Mouse (Mus musculus) neural tube, embryonic 14.5 days (tissue): ENCODE results near the gene Ncln. TPM values are rescaled to one million over a fixed set of nuclear protein-coding genes. Genes with fewer than 3 reads are reported as not detected.

Source experiments
- ATAC-seq: fragments of 200-750 bp; cut with Nextera tagmentation; 2 replicates; pipeline ENCODE4 v1.8.0; 2017; ENCODE audit warnings: low read depth, mild to moderate bottlenecking, moderate TSS enrichment, moderate library complexity
- H3K27ac ChIP-seq: fragments of 300-500 bp; sonication (generic); 2 replicates; pipeline ENCODE4 v1.5.1; 2014; ENCODE audit warnings: low read depth, mild to moderate bottlenecking, control low read depth, low read length, moderate library complexity, mixed read lengths
- H3K27me3 ChIP-seq: fragments of 300-500 bp; sonication (generic); 2 replicates; pipeline ENCODE4 v1.6.1; 2014; ENCODE audit warnings: low read length; ENCODE audit not compliant: control insufficient read depth, insufficient read depth
- H3K36me3 ChIP-seq: fragments of 300-500 bp; sonication (generic); 2 replicates; pipeline ENCODE4 v1.6.1; 2014; ENCODE audit warnings: low read length, mixed read lengths; ENCODE audit not compliant: control insufficient read depth, insufficient read depth
- H3K4me1 ChIP-seq: fragments of 300-500 bp; sonication (generic); 2 replicates; pipeline ENCODE4 v1.6.1; 2014; ENCODE audit warnings: low read length; ENCODE audit not compliant: control insufficient read depth, insufficient read depth
- H3K4me2 ChIP-seq: fragments of 300-500 bp; sonication (generic); 2 replicates; pipeline ENCODE4 v1.6.1; 2014; ENCODE audit warnings: mild to moderate bottlenecking, low read depth, low read length, control low read depth
- H3K4me3 ChIP-seq: fragments of 300-500 bp; sonication (generic); 2 replicates; pipeline ENCODE4 v1.5.1; 2014; ENCODE audit warnings: low read depth, low read length, control low read depth, mixed read lengths
- H3K9ac ChIP-seq: fragments of 300-500 bp; sonication (generic); replicated peaks from 2 replicates; pipeline ENCODE4 v1.6.1; 2014; ENCODE audit warnings: low read depth, mild to moderate bottlenecking, control low read depth, low read length, mixed read lengths
- H3K9me3 ChIP-seq: fragments of 300-500 bp; sonication (generic); 2 replicates; pipeline ENCODE4 v1.6.1; 2016; ENCODE audit warnings: low read length; ENCODE audit not compliant: control insufficient read depth
- WGBS: fragments of 180-500 bp; shearing (Covaris S2); extraction: QIAGEN DNeasy Blood & Tissue Kit; methylation state at CpG from one replicate; pipeline ENCODE4 v1.1.7; 2014; 5-methylcytosine and 5-hydroxymethylcytosine counted together
- polyA plus RNA-seq: library from polyadenylated mRNA; unstranded; fragments of >200 nt; fragmentation: Nextera tagmentation; extraction: Ambion mirVana; gene quantifications from 2 replicates; pipeline ENCODE4 v1.2.1, GENCODE M21; 2014

Gene Ncln
- polyA plus RNA-seq, 1 experiment from 2014 or later = 62.7 TPM

DNA sequence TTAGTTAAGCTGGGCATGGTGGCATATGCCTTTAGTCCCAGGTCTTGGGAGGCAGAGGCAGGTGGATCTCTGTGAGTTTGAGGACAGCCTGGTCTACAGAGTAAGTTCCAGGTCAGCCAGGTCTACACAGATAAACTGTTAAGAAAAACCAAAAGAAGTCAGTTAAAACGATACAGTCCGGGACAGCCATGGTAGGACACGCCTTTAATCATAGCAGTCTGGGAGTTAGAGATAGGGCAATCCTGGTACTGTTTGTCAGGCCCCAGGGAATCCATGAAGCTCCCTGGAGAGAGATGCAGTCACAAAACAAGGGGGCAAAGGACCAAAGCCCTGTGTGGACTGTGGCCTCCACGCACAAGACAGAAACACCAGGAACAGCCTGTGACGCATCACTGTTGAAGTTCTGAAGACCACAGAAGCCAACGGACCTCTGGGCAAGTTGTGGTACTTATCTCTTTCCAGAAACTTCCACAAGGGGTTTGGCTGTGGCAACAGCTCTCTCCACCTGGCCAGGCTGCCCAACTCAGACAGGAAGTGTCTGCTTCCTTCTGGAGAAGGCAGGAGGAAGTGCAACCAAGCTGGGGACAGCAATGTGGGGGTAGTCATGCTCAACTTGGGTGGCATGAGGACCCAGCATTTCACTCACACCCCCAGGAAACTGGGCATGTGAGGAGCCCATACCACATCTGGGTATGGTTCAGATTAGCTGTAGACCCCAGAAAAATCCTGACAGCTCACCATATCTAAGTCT lies 23.2 kb upstream of the Ncln start:
- ATAC-seq = no peak

DNA sequence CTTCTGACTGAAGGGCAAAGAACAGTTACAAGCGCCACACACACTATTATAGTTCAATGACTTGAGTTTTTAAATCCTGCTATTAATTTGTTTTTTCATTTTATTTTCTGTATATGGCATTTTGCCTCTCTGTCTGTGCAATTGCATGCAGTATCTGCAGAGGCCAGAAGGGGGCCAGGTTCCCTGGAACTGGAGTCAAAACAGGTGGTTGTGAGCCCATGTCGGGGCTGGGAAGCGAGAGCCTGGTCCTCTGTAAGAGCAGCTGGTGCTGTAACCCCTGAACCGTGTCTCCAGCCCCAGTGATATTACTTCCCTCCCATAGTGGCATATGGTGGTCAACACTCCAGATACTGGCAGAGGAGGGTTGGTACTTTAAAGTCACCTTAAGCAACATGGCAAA lies 22.4 kb upstream of the Ncln start:
- no peak for ATAC-seq
- H3K27ac ChIP-seq = no peak overlapping the region
- H3K4me2 ChIP-seq = no peak overlapping the region
- H3K36me3 ChIP-seq = no peaks in the 10 kb centered on the region
- H3K4me3 ChIP-seq = no peak overlapping the region
- H3K27me3 ChIP-seq = no peaks in the 10 kb centered on the region
- WGBS = 11% methylated on average over 4 of the region's 4 CpGs
- H3K4me1 ChIP-seq = no peaks in the 10 kb centered on the region
- no peak overlapping the region for H3K9ac ChIP-seq
- no peaks in the 10 kb centered on the region for H3K9me3 ChIP-seq

More for the DNA sequence above, 23.2 kb upstream of the Ncln start:
- Histone ChIP-seq H3K9ac (no peak overlapping the region), H3K36me3 (no peaks in the 10 kb centered on the region), H3K4me3 (no peak overlapping the region), H3K27ac (no peak overlapping the region), H3K27me3 (no peaks in the 10 kb centered on the region), H3K9me3 (no peaks in the 10 kb centered on the region), H3K4me2 (no peak overlapping the region), H3K4me1 (no peaks in the 10 kb centered on the region)
- 87% methylated on average over 6 of the region's 6 CpGs for WGBS

DNA sequence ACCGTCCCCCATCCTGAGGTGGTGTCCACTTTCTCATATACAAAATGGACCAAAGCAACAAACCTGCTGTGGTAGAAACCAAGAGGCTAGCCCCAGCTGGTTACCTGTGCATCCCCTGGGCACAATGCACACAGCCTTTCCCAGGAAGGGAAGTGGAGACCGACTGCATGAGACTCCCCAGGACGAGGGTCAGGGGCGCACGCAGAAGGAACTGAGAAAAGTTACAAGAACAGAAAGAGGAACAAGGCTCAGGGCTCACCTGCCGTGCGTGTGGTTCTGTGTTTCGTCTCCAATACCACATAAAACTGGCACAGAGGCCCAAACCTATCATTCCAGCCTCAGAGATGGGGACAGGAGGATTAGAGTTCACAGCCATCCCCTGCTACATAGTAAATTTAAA lies 21.0 kb upstream of the Ncln start:
- H3K4me2 ChIP-seq = no peak overlapping the region
- WGBS = 87% methylated on average over 8 of the region's 8 CpGs
- no peak overlapping the region for H3K27ac ChIP-seq
- ATAC-seq = no peak
- no peak overlapping the region for H3K4me3 ChIP-seq
- no peaks in the 10 kb centered on the region for H3K9me3 ChIP-seq
- H3K9ac ChIP-seq = no peak overlapping the region
- no peaks in the 10 kb centered on the region for H3K4me1 ChIP-seq
- peaks cover 2% of the 10 kb centered on the region; the same call in 1 of the 2 replicates for H3K27me3 ChIP-seq
- no peaks in the 10 kb centered on the region for H3K36me3 ChIP-seq

DNA sequence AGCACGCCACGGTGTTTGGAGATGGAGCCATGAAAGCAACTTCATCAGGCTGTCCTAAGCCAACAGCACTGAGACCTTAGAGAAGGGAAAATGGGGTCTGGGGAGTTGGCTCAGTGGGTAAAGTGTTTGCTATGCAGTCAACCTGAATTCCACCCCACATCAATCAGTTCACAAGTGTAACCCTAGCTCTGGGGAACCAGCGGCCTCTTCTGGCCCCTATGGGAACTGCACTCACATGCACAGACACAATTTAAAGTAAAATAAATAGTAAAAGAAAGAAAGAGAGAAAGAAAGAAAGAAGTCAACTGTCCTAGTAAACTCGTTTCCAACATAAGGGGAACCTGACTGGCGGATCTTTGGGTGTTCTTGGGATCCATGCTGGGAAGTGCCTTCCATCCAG lies 17.6 kb upstream of the Ncln start:
- 87% methylated on average over 5 of the region's 5 CpGs for WGBS
- H3K36me3 ChIP-seq = no peaks in the 10 kb centered on the region
- no peaks in the 10 kb centered on the region for H3K4me1 ChIP-seq
- no peaks in the 10 kb centered on the region for H3K9me3 ChIP-seq
- H3K4me3 ChIP-seq = no peak overlapping the region
- ATAC-seq = no peak
- no peak overlapping the region for H3K9ac ChIP-seq
- H3K27me3 ChIP-seq = peaks cover 2% of the 10 kb centered on the region; the same call in 1 of the 2 replicates
- H3K27ac ChIP-seq = no peak overlapping the region
- H3K4me2 ChIP-seq = no peak overlapping the region

DNA sequence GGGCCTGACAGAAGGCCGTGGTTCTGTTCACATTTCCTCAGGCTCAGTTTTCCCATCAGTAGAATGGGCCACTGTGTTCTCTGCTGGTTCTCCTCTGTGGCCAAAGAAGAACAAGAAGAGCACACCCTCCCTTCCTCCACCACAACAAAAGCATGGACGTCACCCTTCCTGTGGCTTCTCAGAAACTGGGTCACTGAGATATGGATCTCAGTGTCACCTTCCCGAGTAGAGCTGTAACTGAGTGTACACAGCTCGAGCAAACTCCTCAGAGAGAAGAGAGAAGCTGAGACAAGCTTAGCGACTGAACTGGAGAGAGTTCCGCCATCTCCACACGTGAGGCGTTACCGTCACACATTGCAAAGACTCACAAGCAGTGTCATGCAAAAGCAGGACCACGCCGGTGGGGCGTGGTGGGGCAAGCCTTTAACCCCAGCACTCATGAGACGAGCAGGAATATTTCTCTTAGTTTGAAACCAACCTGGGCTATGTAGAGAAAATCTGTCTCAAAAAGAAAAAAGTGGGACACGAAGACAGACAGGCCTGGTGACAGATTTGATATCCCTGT lies 14.1 kb upstream of the Ncln start:
- Histone ChIP-seq H3K4me2 (no peak overlapping the region), H3K4me3 (no peak overlapping the region), H3K4me1 (no peaks in the 10 kb centered on the region), H3K36me3 (no peaks in the 10 kb centered on the region), H3K27me3 (peaks cover 2% of the 10 kb centered on the region; the same call in 1 of the 2 replicates), H3K9ac (no peak overlapping the region), H3K9me3 (no peaks in the 10 kb centered on the region), H3K27ac (no peak overlapping the region)
- no peak for ATAC-seq
- 85% methylated on average over 14 of the region's 14 CpGs for whole genome bisulfite sequencing

DNA sequence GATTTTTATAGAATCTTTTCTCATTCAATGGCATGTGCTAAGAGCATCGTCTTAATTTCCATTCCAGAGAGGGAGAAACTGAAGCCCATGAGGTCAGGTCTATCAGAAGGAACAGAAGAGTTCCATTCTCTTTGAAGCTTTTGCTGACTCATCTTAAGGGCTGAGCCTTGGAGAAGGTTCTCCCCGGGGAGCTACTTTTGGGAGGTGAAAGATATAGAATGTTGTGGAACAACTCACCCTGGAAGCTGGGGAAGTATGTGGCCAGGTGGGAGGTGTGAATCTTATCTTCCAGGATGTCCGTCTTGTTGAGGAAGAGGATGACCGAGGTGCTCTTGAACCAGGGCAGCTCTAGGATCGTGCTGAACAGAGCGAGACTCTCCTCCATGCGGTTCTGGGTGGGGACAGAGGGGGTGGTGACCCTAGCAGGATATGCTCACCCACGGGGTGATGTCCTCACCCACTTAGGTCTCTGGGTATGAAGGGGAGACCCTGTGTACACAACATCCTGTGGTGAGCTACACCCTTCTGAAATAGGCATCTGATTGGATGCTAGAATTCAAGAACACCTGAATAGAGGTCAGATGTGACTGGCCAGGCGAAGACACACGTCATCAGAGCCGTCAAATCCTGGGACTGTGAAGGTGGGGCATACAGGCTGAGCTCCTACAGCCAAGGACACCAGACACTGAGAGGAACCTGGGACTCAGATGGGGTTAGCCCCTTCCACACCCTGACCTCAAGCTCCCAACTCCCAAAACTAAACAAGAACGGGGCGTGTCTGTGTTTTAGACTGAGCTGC lies 11.7 kb upstream of the Ncln start:
- no peak for ATAC-seq
- H3K4me2 ChIP-seq = no peak overlapping the region
- no peaks in the 10 kb centered on the region for H3K9me3 ChIP-seq
- no peaks in the 10 kb centered on the region for H3K4me1 ChIP-seq
- no peak overlapping the region for H3K9ac ChIP-seq
- H3K36me3 ChIP-seq = no peaks in the 10 kb centered on the region
- peaks cover 2% of the 10 kb centered on the region; the same call in 1 of the 2 replicates for H3K27me3 ChIP-seq
- H3K27ac ChIP-seq = no peak overlapping the region
- H3K4me3 ChIP-seq = no peak overlapping the region
- 78% methylated on average over 13 of the region's 13 CpGs for WGBS

DNA sequence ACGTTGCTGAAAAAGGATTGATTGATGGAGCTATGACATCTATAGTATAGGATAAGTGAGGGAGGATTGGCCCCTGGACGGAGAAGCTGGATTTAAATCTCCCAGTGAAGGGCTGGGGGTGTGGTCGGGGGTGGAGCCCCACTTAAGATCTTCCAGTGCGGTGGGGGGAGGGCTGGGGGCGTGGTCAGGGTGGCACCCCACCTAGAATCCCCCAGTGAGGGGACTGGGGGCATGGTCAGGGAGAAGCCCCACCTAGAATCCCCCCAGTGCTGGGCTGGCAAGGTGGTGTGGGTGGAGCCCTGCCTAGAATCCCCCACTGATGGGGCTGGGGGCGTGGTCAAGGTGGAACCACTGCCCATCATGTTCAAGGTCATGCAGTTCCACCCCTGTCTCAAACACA lies 10.9 kb upstream of the Ncln start:
- no peaks in the 10 kb centered on the region for H3K36me3 ChIP-seq
- ATAC-seq = no peak
- WGBS = 38% methylated on average over 6 of the region's 6 CpGs
- no peak overlapping the region for H3K9ac ChIP-seq
- H3K4me2 ChIP-seq = no peak overlapping the region
- no peaks in the 10 kb centered on the region for H3K27me3 ChIP-seq
- H3K4me3 ChIP-seq = no peak overlapping the region
- H3K9me3 ChIP-seq = no peaks in the 10 kb centered on the region
- no peak overlapping the region for H3K27ac ChIP-seq
- H3K4me1 ChIP-seq = no peaks in the 10 kb centered on the region

DNA sequence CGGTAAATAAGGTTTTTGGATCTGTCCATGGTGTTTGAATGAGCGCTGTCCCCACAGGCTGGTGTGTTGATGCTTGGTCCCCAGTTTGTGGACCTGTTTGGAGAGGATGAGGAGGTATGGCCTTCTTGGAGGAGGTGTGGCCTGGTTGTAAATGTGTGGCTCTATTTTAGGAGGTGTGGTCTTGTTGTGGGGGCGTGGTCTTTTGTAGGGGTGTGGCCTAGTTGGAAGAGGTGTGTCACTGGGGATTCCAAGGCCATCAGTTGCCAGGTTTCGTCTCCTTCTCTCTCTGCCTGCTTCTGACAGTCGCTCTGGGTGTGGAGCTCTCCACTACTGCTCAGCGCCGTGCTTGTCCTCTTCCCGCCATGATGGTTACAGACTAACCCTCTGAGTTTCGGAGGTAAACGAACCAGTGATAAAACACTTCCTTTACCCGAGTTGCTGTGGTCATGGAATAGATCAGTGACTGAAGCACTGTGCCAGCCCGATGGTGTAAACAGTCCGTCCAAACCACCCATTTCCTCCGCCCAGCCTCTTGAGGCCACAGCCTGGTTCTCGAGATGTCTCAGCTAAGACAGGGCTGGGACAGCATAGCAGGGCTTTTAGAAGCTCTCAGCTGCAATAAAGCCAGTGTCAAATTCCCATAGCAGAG lies 8.9 kb upstream of the Ncln start:
- H3K36me3 ChIP-seq = no peaks in the 10 kb centered on the region
- no peak overlapping the region for H3K27ac ChIP-seq
- no peak overlapping the region for H3K4me3 ChIP-seq
- no peaks in the 10 kb centered on the region for H3K27me3 ChIP-seq
- H3K4me1 ChIP-seq = no peaks in the 10 kb centered on the region
- no peak for ATAC-seq
- H3K9me3 ChIP-seq = no peaks in the 10 kb centered on the region
- WGBS = 83% methylated on average over 15 of the region's 15 CpGs
- H3K9ac ChIP-seq = no peak overlapping the region
- no peak overlapping the region for H3K4me2 ChIP-seq
